Mouse (Mus musculus) adrenal gland, adult (tissue): ENCODE measurements around the gene Amn.

ENCODE experiments used
- DNase-seq, 2 experiments: peaks; one replicate each; pipeline ENCODE4 v3.0.0; 2022 to 2023; ENCODE audit warnings: low spot score in 1 of 2; ENCODE audit not compliant: inconsistent age in 2 of 2

Amn gene

DNA sequence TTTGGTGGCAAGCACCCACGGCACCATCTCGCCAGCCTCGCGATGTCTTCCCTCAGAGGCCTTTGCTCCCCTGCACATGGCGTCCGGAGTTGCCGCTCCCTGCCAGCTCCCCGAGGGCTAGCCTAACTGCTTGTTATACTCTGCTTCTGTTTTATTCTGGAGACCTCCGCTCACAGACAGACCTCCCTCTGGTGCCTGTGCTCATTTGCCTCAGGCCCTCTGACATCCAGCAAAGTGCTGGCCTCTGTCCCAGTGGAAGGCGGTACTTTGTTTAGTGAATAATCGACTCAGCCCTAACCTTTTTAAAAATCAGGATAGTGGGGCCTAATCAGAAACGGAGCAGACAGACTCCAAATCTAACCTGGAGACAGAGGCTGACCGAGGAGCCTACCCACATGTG is 50.9 kb downstream of the Amn start:
- no peak for DNase-seq

GRCm38 (mm10) chr12:111323423-111323822 is 52.5 kb downstream of the Amn start:
- no peak for DNase-seq

DNA sequence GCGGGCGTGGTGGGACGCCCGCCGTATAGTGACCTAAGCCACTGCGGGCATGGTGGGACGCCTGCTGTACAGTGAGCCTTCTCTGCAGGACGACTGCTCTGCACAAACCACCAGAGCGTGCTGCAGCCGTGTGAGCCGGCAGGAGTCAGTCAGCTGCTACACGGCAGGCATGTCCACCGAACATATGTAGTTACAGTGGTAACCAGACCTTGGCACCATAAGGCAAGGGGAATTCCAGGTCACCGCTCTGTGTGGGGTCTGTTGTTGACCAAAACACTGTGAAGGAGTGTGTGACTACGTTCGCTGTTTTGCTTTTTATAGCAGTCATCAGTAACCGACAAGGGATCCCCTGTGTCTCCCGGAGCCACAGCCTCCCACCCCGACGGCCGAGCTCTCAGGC is 53.6 kb downstream of the Amn start:
- no peak for DNase-seq

GRCm38 (mm10) chr12:111324949-111325348 is 54.1 kb downstream of the Amn start:
- DNase-seq = no peak

DNA sequence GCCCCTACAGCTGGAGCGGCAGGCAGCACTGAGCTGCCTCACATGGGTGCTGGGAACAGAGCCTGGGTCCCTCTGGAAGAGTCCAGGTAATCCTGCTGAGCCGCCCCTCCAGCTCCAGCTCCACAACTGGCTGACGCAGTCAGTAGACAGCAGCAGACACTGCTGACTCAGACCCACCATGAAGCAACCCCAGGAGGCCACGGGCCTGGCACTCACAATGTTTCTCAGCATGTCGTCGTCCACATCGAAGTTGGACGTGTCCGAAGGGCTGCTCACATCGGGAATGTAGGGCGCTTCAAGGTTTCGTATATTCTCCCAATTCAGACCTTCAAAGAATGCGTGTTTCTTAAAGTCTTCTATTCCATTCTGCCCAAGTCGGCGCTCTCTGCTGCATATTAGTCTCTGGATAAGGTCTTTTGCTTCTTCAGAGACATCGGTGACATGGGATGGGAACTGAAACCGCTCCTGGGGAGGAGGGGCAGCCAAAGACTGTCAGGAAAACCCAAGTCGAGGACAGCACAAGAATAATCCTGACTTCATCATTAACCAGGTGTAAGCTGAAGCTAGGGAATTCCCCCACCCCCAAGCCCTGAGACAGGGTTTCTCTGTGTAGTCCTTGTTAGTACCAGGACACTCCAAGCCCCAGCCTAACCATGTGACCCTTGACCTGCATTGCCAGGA is 55.0 kb downstream of the Amn start:
- peak in 1 of 2 experiments; percentile 63 for DNase-seq
